Mouse (Mus musculus) testis, adult 2 months (tissue): ENCODE data around the gene Bach2.

Source experiments
- CTCF ChIP-seq: fragments of 200-500 bp; IDR thresholded peaks from 2 replicates; pipeline ENCODE4 v1.5.1; 2012; ENCODE audit warnings: low read depth, mild to moderate bottlenecking, inconsistent platforms, low read length, moderate library complexity; ENCODE audit not compliant: control insufficient read depth, insufficient read depth, insufficient replicate concordance
- POLR2A ChIP-seq: fragments of 200-500 bp; IDR thresholded peaks from 2 replicates; pipeline ENCODE4 v1.6.1; 2012; ENCODE audit warnings: low read depth, mild to moderate bottlenecking, inconsistent platforms, low read length, moderate library complexity; ENCODE audit not compliant: control insufficient read depth

DNA sequence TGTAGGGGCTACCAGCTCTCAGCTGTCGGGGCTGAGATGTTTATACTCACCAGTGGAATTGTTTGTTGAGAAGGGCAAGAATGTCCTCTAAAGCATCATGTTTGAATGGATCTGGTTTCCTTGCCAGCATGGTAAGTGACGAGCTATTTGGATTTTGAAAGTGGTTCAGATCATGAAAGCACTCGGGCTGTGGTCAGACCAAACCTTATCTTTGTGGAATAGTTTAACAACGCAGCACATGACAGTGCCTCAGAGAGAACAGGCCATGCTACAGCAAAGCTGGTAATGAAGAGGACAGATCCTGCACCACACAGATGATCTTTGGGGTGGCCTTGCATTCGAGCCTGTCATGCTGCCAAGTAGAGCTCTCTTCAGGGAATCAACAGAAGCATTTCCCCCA is 68.6 kb downstream of the Bach2 start:
- TF ChIP-seq CTCF (no peak), POLR2A (no peak)
